Comparison of ENCODE assay signal across 8 mouse cellular contexts in the genomic region with DNA sequence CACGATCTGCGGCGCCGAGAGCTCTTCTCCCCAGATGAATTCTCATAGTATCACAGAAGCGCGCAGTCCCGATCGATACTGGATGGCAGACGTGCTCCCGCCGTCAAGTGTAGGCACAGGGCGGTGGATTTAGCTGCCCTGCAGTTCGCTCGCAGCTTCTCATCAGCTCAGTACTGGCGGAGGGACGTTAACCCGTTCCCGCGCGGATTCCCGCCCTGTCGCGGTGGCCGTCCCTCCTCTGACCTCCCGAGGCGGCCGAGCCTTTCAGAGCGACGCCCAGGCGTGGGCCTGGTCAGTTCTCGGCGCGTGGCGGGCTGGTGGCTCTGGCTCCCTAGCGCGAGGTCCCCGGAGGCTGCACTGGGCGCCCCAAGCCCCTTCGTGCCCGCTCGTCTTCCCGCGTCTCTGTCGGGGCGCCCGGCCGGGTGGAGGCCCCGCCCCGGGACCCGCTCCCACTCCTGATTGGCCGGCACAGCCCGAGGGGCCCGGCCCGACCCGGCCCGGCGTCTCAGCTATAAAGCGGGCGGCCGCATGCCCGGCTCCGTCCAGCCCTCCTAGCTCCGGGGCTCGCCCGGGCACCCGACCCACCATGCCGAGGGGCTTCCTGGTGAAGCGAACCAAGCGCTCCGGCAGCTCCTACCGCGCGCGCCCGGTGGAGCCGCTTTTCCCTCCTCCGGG. TPM values are rescaled to one million over a fixed set of nuclear protein-coding genes. Genes with fewer than 3 reads are reported as not detected.
A peak's percentile ranks its signal among the peaks of the same experiment; 100 is the strongest.
DNase-seq lines count a peak whose midpoint lies in the region; ATAC-seq lines count a peak whose summit lies in the region.

A gene (plus strand): TSS at position 541 of the 675 bp plus-strand sequence.

- peaks cover 25% of the 10 kb centered on the region for H3K4me1 ChIP-seq in heart, embryonic 13.5 days
- H3K4me1 ChIP-seq in forebrain, embryonic 14.5 days (ENCODE audit: control insufficient read depth, insufficient read depth, low read length) = peaks cover 5% of the 10 kb centered on the region
- peaks cover 25% of the 10 kb centered on the region for H3K4me1 ChIP-seq in limb, embryonic 12.5 days (replicated peaks)

- no peak within 1 kb of the TSS for H3K27ac ChIP-seq in heart, embryonic 13.5 days (replicated peaks)
- no peak within 1 kb of the TSS for H3K27ac ChIP-seq in forebrain, embryonic 14.5 days (ENCODE audit: low read depth, low read length)
- no peak within 1 kb of the TSS for H3K27ac ChIP-seq in limb, embryonic 12.5 days

- no peak for DNase-seq in heart, adult 8-10 months (ENCODE audit: low spot score)
- DNase-seq in thymus, postnatal 0 days (ENCODE audit: low spot score) = peak; percentile 4
- no peak for DNase-seq in thymus, postnatal 25 days
- DNase-seq in forebrain, embryonic 14.5 days (ENCODE audit: low spot score) = peak; percentile 33
- peak; percentile 78 for DNase-seq in retina, postnatal 1 day
- no peak for DNase-seq in gastrocnemius, postnatal 14 days

- H3K27me3 ChIP-seq in heart, embryonic 13.5 days (replicated peaks) = peaks cover 78% of the 10 kb centered on the region
- H3K27me3 ChIP-seq in forebrain, embryonic 14.5 days (replicated peaks; ENCODE audit: control insufficient read depth, insufficient read depth, low read length) = peaks cover 46% of the 10 kb centered on the region
- H3K27me3 ChIP-seq in limb, embryonic 12.5 days = peaks cover 67% of the 10 kb centered on the region

- peak within 1 kb of the TSS; percentile 56 for H3K4me3 ChIP-seq in heart, embryonic 13.5 days
- peak within 1 kb of the TSS; percentile 48 for H3K4me3 ChIP-seq in forebrain, embryonic 14.5 days (ENCODE audit: low read depth, low read length)
- H3K4me3 ChIP-seq in limb, embryonic 12.5 days (replicated peaks) = peak within 1 kb of the TSS; percentile 45

- under 1% methylated on average over 72 of the region's 77 CpGs for WGBS in heart, embryonic 13.5 days
- WGBS in forebrain, embryonic 14.5 days = under 1% methylated on average over 70 of the region's 77 CpGs
- WGBS in limb, embryonic 12.5 days = under 1% methylated on average over 77 of the region's 77 CpGs

- H3K36me3 ChIP-seq in heart, embryonic 13.5 days = peaks cover 16% of the 10 kb centered on the region
- no peaks in the 10 kb centered on the region; the same call in 1 of the 2 replicates for H3K36me3 ChIP-seq in forebrain, embryonic 14.5 days (ENCODE audit: control insufficient read depth, insufficient read depth, low read length)
- H3K36me3 ChIP-seq in limb, embryonic 12.5 days = no peaks in the 10 kb centered on the region

- H3K4me2 ChIP-seq in heart, embryonic 13.5 days = peak within 1 kb of the TSS; percentile 83
- peak within 1 kb of the TSS; percentile 93 for H3K4me2 ChIP-seq in forebrain, embryonic 14.5 days (ENCODE audit: low read length)
- peak within 1 kb of the TSS; percentile 81 for H3K4me2 ChIP-seq in limb, embryonic 12.5 days

- peak; percentile 52 for ATAC-seq in heart, embryonic 13.5 days (ENCODE audit: extremely low read depth, insufficient number of reproducible peaks, low FRiP score, low TSS enrichment)
- ATAC-seq in forebrain, embryonic 14.5 days = peak; percentile 79
- ATAC-seq in limb, embryonic 12.5 days (ENCODE audit: insufficient number of reproducible peaks, insufficient read depth, low FRiP score, low TSS enrichment, low read depth) = peak; percentile 16; the same call in 1 of the 2 replicates

- no peak within 1 kb of the TSS for H3K9ac ChIP-seq in heart, embryonic 13.5 days
- peak within 1 kb of the TSS; percentile 54 for H3K9ac ChIP-seq in forebrain, embryonic 14.5 days (ENCODE audit: low read length)
- H3K9ac ChIP-seq in limb, embryonic 12.5 days (replicated peaks) = no peak within 1 kb of the TSS

- intact Hi-C loops in gastrocnemius, postnatal 14 days (cut with DNase I; ENCODE audit: low total_unique reads) = no loop called here

- H3K9me3 ChIP-seq in heart, embryonic 13.5 days = no peaks in the 10 kb centered on the region
- no peaks in the 10 kb centered on the region for H3K9me3 ChIP-seq in forebrain, embryonic 14.5 days (replicated peaks; ENCODE audit: control insufficient read depth, low read length)
- H3K9me3 ChIP-seq in limb, embryonic 12.5 days = no peaks in the 10 kb centered on the region

RNA-seq across cellular contexts. Expression of the gene that starts here (rescaled TPM):
- polyA plus RNA-seq in heart, embryonic 13.5 days (2015; fragmentation: Nextera tagmentation; extraction: Ambion mirVana) = 0.07 TPM in 1 of 2 replicates, not detected in the other
- total RNA-seq in heart, adult 8-10 months (2022) = not detected
- polyA plus RNA-seq in thymus, postnatal 0 days (2015; fragmentation: Nextera tagmentation; extraction: Ambion mirVana) = 0.09 and 0.25 TPM in 2 replicates
- 1.9 and 2.3 TPM in 2 replicates for polyA plus RNA-seq in forebrain, embryonic 14.5 days (2014; fragmentation: Nextera tagmentation; extraction: Ambion mirVana)
- polyA plus RNA-seq in limb, embryonic 12.5 days (2016; fragmentation: Nextera tagmentation; extraction: Ambion mirVana) = not detected in 2 replicates
- not detected for total RNA-seq in gastrocnemius, postnatal 14 days (2021)

Comparison
In these comparisons a context has a peak if more than half of its experiments do, and no peak if none do; other contexts are left out.
1. Peak in ATAC-seq, H3K4me3 ChIP-seq and H3K4me2 ChIP-seq in heart, embryonic 13.5 days; RNA of the gene not detected or under 1 TPM.
2. Peak in DNase-seq in thymus, postnatal 0 days; RNA of the gene not detected or under 1 TPM.
3. Peak in ATAC-seq, H3K4me3 ChIP-seq and H3K4me2 ChIP-seq in limb, embryonic 12.5 days; RNA of the gene not detected or under 1 TPM.
4. ATAC-seq: peak in every context shown above with its lines; median percentile 79 in forebrain, embryonic 14.5 days; 52 in heart, embryonic 13.5 days; 16 in limb, embryonic 12.5 days.
5. DNase-seq: peak in forebrain, embryonic 14.5 days (single experiment) and retina, postnatal 1 day (single experiment); none in heart, adult 8-10 months (single experiment), thymus, postnatal 25 days (single experiment) and gastrocnemius, postnatal 14 days (single experiment).
6. Peak in every context shown above with its lines, with median percentiles within 50 percentile points of each other: H3K4me2 ChIP-seq and H3K4me3 ChIP-seq.